Mouse (Mus musculus): ENCODE data around the gene Fam19a3.
A peak's percentile ranks its signal among the peaks of the same experiment; 100 is the strongest.
"Not testable (repeated sequence)": the region's sequence is repeated elsewhere in the genome, so short reads cannot be mapped to it uniquely, and the experiment has no call there.

The Fam19a3 gene

DNA sequence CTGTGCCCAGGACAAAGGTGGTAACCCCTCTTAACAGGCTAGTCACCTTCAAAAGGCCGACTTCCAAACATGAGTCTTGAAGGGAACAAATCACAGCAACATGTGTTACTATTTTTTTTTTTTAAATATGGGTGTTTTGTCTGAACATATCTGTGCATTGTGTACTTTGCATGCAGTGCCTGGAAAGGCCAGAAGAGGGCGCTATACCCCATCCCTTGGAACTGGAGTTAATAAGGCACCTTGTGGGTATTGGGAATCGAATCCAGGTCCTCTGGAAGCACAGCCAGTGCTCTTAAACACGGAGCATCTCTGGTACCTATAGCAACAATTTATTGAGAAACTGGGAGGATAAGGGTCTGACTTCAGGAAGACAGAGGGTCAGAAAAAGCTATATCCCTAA, 16.6 kb downstream of the Fam19a3 start:
- DNase-seq (ENCODE audit: low read depth, low spot score): no peak

DNA sequence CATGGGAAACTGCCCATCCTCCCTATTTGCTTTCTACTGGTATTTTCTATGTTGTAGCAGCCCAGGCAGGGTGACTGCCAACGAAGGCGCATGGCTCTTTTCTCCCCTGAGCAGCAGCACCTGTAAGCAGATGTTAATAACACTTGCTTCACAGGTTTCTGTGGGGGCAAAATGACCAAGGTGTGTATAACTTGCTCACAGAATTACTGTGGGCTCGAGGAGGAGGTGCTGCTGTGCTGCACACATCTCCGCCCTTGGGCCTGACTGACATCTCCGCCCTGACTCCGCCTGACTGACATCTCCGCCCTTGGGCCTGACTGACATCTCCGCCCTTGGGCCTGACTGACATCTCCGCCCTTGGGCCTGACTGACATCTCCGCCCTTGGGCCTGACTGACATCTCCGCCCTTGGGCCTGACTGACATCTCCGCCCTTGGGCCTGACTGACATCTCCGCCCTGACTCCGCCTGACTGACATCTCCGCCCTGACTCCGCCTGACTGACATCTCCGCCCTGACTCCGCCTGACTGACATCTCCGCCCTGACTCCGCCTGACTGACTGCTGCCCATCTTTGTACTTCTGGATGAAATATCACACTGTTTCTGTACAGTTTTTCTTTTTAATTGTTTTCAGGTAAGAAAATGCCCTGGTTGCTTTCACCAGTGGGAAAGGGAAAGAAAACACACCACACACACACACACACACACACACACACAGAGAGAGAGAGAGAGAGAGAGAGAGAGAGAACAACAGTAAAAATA, 19.4 kb downstream of the Fam19a3 start:
- not testable (repeated sequence) for DNase-seq (ENCODE audit: low read depth, low spot score)

DNA sequence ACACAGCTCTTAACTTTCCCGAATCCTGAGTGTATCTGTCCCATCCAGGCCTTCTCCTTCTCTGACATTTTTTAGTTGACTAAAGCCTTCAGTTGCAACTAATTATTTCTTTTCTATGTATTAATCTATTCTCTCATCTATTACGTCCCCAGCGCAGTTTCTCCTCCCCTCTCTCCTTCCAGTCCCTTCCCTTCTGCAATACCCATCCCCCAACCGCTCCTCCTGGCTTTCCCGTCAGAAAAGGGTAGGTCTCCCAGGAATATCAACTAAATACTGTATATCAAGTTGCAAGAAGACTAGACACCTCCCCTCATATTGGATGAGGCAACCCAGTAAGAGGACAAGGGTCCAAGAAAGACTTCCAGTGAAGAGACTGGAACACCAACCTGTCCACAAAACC, 22.8 kb downstream of the Fam19a3 start:
- no peak for DNase-seq (ENCODE audit: low read depth, low spot score)

DNA sequence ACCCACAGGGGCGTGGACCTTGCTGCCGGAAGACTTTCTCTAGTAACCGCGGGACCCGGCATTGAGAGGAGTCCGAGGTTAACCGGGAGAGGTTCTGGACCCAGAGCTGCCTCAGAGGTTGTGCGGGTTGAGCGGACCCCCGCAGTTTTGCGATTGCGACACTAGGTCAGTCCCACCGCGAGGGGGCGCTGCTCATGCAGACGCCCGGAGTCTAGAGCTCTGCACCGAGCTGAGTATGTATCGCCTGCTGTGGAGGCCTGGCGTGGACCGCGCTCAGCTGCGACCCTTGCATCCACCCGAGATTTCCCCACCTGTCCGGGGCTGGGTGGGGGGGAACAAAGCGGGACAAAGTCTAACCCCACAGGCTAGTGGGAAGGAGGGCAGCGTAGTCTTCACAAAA, 23.2 kb downstream of the Fam19a3 start:
- DNase-seq (ENCODE audit: low read depth, low spot score): peak; percentile 92

DNA sequence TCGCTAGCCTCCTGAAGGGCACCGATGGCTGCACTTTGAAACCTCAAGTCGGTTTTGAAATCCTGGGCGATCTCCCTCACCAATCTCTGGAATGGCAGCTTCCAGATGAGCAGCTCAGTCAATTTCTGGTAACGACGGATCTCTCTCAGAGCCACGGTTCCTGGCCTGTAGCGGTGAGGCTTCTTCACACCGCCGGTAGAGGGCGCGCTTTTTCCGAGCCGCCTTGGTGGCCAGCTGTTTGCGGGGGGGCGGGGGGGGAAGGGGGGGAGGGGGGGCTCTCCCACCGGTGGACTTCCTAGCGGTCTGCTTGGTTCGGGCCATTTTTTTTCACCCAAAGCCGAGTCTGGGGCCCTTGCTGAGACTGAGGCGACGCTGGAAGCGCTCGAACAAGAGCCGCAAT, 28.8 kb downstream of the Fam19a3 start:
- not testable (repeated sequence) for DNase-seq (ENCODE audit: low read depth, low spot score)

DNA sequence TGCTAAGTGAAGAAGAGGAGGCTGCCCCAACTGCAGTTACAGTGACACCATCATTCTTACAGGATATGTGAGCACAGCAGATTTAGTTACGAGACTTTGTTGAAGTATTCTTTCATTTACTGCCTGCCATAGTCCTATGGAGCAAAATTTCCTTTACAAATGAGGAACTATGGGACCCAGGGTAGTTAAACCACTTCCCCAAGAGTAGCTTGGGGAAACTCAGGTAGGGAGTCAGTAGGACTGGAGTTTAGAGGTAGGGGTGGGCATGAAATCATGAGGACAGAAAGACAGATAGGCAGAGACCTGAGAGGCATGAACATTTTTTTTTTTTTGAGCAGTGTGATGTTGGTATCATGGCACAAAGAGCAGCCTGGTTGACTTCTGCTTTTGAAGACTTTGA, 37.8 kb downstream of the Fam19a3 start:
- no peak for DNase-seq (ENCODE audit: low read depth, low spot score)

DNA sequence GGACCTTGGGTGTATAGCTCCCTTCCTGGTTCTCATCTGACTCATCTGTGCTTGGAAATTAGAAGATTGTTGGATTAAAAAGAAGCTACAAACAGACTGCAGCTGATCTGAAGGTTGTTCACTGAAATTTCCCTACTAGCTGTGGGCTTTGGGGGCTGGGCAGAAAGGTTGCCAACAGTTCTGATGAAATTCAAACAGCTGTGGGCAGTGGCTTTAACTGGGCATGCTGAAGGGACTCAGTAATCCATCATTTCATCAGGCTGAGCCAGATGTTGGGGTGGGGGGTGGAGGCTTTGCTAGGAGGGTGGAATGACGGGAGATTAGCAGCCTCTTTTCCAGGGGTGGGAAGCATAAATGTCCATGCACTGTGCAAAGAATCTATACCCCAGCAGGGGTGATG, 38.5 kb downstream of the Fam19a3 start:
- no peak for DNase-seq (ENCODE audit: low read depth, low spot score)

DNA sequence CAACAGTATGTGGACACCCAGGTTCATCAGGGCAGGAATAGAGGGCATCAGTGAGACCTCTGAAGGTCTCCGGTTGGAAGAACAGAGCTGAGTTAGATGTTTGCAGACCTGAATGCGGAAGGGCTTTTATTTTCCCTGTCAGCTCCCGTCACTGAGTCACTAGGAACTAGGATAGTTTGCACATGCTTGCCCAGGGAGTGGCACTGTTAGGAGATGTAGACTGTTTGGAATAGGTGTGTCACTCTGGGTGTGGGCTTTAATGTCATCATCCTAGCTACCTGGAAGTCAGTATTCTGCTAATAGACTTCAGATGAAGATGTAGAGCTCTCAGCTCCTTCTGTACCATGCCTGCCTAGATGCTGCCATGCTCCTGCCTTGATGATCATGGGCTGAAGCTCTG, 39.7 kb downstream of the Fam19a3 start:
- DNase-seq (ENCODE audit: low read depth, low spot score): no peak

DNA sequence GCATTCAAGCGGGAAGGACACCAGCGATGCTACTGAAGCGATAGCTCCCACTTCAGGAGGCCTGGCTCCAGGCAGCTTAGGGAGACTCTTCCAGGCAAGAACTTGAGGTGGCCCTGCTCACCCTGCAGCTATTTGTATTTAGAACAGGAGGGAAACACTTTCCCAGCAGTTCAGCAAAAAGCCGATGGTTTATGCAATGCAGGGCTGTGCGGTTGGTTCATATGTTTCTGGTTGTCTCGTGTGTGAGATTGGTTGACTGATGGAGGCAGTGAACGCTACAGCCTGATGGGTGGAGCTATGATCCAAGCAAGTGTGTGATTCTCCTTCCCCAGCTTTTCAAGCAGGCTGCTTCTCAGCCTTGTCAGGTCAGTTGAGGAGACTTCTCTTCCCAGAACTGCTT, 47.0 kb downstream of the Fam19a3 start:
- DNase-seq (ENCODE audit: low read depth, low spot score): no peak

DNA sequence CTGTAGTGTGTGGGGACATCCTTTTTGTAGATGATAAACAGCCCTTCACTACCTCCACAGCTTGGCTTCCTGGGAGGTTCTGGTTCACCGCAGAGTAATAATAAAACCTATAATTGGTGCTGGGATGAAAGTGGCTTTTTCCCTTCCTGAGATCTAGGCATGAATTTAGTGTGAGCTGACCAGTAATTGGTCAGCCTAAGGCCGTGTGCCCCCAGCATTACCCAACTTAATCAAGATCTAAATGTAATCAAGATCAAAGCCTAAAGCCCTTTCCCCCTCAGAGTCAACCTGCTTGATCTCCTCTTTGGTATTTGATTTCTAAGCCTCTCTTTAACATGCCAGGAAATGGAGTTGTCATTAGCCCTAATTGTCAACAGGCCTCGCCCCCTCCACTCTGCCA, 48.7 kb downstream of the Fam19a3 start:
- no peak for DNase-seq (ENCODE audit: low read depth, low spot score)

DNA sequence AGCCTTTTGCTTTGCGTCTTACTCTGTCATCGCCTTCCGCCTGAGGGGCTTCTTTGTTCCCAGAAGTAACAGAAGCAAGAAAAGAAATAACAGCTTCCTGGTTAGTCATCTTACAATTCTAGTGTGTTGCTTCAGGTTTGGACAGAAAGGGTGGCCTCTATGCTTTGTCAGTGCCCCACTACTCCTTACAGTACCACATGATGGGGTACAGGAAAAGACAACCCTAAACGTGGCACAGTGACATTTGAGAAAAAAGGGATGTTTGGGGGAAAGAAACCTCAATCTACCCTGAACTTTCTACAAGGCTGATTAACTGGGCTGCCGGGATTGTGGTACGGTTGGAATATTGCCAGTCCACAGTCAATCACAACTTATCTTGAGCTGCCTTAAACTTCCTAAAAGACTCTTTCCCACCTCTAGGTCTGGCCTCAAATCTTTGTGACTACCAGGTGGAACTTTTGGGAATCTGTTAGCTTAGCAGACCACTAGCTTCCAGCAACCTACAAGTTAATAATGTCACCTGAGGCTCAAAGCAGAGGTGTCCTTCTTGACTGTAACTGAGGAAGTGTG, 52.3 kb downstream of the Fam19a3 start:
- DNase-seq (ENCODE audit: low read depth, low spot score): no peak
